Mouse (Mus musculus) urinary bladder, postnatal 25 days (tissue): ENCODE measurements around the gene BC049730.
"Not testable (repeated sequence)": the region's sequence is repeated elsewhere in the genome, so short reads cannot be mapped to it uniquely, and the experiment has no call there.

ENCODE experiments used
- DNase-seq: peaks from one replicate; pipeline ENCODE4 v3.0.0; 2022; ENCODE audit warnings: low spot score

Gene BC049730

DNA sequence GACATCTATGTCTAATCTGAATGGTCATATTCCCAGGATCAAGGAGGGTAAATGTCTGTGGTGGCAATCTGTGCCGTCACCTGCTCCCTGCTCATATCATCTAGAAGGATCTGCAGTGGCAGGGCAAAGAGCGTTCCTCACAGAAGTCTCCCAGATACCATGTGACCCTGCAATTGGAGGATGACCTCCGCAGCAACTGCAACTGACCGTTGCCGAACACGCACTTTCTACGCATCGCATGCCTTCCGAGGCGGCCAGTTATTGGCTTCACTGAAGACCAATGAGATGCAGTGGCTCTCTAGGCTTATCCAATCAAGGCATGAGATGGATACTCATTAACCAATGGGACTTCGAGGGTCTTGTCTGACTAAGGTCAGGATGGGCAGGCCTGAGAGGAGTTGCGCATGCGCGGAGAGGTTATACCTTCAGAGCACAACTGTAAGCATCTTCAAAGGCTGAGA, at the start of gene BC049730:
Gene BC049730 (plus strand): TSS at position 411 of the 461 bp plus-strand sequence.
- DNase-seq, result no peak

DNA sequence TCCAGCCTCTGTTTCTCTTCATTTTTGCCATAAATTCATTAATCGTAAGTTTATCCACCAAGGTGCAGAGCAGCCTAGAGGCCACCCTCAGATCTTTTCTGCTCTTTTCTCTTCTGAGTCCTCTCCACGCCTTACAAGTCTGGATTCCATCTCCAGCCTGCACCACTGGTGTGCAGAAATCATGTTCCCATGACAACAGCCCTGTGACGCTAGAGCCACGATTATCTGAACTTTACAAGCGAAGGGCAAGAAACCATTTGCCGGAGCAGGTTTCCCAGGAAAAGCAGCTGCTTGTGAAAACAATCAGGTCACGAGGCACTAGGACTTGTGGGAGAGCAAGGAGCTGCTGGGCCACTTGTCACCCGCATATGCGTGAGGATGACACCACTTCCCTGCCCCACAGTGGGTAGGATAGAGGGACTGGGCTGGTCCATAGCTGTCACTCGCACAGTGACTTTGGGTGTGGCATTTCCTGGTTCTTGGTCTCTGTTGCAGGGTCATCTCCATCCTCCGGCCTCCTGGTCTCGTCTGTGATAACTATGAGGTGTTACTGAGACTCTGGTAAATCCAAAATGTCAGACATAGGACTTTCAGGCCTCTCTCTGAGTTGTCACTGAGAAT, 49.2 kb upstream of the BC049730 start:
- no peak for DNase-seq

DNA sequence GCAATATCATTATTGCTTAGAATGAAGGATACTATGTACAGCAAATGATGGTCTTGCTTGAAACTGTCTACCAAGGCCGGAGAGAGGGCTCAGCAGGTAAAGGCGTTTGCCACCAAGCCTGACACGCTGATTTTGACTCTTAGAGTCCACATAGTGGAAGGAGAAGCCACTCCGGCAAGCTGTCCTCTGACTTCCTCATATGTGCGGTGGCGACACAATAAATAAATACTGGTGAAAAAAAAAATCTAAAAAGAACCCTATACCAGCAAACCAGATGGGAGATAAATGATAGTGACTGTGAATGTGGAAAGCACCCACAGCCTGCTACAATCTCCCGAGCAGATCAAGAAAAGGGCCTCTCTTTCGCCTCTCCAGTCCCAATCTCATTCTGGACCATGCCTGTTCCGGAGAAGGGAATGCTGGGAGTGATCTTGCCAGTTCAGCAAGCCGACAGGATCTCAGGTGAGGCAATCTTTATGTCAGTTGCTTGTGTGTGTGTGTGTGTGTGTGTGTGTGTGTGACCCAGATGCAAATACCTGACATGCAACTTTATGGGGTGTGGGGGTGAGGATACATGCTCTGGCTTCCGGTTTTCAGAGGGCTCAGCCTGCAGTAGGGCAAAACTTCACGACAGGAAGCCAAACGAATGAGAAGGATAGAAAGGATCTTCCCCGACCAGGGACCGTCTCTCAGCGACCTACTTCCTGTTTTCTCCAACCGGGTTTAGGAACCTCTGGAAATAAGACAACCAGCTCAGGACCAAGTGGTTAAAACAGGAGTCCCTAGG, 47.7 kb upstream of the BC049730 start:
- no peak for DNase-seq

DNA sequence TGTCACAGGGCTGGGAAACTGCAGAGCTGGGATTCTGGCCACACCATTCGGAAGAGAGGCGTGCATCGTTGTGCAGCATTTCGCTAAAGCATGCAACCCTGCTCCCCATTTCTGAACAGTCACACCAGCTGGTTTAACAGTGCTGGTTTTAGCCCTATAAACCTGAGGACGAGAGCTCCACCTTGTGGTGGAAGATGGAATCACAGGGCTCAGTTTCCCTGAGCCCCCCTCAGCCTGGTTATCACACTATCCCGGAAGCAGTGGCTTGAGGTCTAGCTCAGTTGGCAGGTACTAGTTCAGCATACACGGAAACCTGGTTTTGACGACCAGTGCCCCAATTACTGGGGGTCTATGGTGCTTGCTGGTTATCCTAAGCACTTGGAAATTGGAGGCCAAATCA, 46.5 kb upstream of the BC049730 start:
- DNase-seq, result peak; percentile 68

DNA sequence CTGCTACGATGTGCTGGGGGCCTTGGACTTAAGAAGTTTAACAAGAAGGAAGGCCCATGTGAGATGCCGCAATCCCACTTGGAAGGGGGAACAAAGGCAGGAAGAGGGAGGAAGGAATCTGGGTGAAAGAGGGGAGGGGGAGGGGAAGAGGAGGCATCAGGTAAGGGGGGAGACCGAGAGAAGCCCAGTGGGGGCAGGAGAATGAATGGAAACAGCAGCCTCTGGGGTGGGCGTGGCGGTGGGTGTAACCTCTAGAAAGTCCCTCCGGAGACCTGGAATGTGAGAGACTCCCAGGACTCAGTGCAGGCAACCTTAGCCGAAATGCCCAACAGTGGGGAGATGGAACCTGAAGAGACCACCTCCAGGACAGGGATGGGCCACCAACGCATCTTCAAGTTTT, 44.7 kb upstream of the BC049730 start:
- no peak for DNase-seq

DNA sequence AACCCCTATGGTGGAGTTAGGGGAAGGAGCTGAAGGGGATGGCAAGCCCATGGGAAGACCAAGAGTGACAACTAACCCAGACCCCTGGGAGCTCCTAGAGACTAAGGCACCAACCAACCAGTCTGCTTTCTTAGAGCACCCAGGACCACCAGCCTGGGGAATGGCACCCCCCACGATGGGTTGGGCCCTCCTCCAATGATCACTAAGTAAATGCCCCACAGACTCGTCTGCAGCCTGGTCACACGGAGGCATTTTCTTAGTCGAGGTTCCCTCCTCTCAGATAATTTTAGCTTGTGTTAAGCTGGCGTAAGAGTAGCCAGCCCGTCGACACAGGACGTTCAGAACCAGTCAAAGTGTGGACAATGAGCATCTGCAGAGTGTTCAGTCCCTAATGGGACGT, 44.1 kb upstream of the BC049730 start:
- DNase-seq, result no peak

DNA sequence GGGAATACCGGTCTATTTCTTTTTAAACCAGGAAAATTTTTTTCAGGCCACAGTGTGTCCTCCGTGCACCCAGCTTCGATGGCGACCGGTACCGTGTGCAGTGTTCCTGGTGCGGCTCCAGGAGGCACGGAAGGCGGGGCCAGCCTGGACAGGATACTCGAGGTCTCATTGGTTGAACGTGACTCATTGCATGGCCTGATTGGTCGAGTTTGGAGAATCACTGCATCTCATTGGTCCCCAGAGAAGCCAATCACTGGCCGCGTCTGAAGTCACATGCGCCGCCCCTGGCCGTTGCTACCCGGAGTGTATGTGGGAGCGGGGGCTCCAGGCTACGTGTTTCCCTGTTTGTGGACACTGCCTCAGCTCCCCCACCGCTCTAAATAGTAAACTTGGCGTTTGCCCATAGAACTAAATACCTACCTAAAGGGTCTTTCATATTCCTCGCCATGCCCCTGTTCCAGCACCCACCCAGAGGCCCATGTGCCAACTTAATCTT, 37.0 kb upstream of the BC049730 start:
- no peak for DNase-seq

DNA sequence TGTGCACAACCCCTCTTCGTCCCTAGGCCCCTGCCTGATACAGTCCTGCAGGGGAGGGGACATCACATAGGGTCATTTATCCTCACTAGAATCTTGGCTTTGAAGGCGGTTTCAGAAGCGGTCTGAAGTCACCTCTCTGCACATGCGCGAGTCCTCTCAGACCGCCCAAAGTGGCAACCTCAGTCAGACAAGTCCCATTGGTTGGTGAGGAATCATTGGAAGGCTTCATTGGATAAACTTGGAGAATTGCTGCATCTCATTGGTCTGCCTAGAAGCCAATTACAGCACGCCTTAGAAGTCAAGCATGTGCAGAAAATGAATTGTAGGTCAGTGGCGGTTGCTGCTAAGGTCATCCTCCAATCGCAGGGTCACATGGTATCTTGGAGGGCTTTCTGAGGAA, 32.5 kb upstream of the BC049730 start, which contains the start of gene Tex101:
Gene Tex101 (minus strand): TSS at position 101 of the 400 bp plus-strand sequence.
- no peak for DNase-seq

DNA sequence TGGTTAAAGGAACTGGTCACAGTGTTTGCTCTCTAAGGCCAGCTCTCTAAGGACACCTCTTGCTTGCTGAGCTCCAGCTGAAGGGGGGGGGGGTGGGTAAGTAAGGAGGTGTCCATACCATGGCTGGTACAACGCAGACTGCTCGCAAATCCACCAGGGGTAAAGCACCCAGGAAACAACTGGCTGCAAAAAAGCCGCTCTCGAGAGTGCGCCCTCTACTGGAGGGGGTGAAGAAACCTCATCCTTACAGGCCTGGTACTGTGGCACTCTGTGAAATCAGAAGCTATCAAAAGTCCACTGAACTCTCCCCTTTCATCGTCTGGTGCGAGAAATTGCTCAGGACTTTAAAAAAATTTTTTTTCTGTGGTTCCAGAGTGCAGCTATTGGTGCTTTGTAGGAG, 24.9 kb upstream of the BC049730 start:
- not testable (repeated sequence) for DNase-seq

DNA sequence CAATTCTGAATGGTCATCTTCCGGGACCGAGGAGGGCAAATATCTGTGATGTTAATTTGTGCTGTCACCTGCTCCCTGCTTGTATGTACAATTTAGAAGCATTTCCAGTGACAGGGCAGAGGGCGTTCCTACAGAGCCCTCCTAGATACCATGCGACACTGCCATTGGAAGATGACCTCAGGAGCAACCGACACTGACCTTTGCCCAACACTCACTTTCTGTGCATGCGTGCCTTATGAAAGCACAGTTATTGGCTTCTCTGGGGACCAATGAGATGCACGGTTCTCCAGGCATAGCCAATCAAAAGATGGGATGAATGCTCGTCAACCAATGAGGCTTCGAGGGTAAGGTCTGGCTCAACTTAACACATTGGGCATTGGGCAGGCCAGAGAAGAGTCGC, 21.5 kb upstream of the BC049730 start:
- DNase-seq, result not testable (repeated sequence)

DNA sequence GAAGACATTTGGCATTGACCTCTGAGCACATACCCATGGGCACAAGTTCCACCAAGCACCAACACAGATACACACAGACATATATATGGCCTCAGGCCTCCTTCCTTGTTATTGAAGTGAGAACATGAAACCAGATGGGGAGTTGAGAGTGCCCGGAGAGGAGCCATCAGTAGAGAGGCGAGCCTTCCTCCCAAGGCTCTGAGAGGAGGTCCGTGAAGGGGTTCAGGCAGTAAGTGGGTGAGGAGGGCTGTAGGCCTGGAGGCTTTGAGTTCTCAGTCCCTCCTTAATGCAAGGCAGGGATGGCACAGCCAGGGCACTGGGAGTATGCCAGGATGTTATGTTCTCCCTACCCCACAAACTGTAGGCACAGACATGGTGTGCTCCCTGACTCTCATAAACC, 16.3 kb upstream of the BC049730 start:
- not testable (repeated sequence) for DNase-seq

DNA sequence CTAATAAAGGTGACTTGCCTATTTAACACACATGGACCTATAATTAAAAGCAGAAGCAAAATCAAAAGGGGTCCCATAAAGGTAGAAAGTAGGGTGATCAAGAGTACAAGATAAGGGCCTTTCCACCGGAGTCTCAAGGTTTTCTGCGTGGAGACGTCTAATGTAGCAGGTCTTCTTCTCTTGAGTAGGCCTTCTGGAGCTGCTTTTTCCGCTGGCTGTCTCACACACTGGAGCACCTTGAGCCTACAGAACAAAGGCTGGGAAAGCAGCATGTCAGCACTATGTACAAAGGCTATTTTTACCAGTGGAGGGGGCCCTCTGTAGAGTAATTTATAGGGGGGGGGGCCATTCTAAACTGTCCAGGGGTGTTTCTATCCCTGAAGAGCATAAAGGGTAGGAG, 11.2 kb upstream of the BC049730 start:
- DNase-seq, result not testable (repeated sequence)

DNA sequence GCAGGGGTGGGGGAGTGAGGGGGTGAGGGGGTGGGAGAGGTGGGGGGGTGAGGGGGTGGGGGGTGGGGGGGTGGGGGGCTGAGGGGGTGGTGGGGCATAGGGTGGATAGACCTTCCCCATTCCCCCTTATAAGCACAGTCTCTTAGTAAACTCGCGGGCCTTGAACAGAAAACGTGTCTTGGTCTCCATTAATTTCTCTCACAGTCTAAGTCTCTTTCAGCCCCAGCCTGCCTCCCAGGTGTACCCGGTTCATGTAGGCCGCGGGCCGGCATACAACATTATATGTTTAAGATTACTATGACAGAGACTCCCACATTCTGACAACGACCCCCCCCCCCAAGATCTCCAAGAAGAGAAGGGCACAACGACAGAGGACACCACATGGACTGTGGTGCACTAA, 6.2 kb upstream of the BC049730 start:
- DNase-seq, result not testable (repeated sequence)

DNA sequence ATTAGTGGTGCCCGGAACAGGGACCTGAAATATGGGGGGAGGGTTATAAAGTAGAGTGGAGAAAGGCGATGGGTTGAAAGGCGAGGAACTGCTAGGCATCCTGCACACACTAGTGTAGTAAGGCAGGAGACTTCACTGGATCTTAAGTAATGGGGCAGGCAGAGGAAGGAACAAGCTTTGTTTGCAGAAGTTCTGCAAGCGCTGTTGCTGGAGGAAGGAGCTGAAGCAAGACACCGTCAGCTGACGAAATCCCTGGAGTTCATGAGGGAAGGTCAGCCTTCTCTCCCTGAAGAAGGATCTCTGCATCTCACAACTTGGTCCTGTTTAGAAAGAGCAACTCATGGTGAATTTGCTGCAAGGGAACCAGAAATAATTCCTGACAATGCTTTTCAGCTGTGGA, 6.0 kb downstream of the BC049730 start:
- no peak for DNase-seq

DNA sequence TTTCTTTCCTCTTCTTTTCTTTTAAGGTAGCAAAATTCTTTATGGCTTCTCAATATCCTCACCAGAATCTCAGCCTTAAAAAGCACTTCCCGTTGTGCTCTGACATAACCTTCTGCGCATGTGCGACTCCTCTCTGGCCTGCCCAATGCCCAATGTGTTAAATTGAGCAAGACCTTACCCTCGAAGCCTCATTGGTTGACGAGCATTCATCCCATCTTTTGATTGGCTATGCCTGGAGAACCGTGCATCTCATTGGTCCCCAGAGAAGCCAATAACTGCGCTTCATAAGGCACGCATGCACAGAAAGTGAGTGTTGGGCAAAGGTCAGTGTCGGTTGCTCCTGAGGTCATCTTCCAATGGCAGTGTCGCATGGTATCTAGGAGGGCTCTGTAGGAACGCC, 17.8 kb downstream of the BC049730 start, which contains the start of gene Gm4763:
Gene Gm4763 (minus strand): TSS at position 101 of the 400 bp plus-strand sequence.
- DNase-seq, result not testable (repeated sequence)

DNA sequence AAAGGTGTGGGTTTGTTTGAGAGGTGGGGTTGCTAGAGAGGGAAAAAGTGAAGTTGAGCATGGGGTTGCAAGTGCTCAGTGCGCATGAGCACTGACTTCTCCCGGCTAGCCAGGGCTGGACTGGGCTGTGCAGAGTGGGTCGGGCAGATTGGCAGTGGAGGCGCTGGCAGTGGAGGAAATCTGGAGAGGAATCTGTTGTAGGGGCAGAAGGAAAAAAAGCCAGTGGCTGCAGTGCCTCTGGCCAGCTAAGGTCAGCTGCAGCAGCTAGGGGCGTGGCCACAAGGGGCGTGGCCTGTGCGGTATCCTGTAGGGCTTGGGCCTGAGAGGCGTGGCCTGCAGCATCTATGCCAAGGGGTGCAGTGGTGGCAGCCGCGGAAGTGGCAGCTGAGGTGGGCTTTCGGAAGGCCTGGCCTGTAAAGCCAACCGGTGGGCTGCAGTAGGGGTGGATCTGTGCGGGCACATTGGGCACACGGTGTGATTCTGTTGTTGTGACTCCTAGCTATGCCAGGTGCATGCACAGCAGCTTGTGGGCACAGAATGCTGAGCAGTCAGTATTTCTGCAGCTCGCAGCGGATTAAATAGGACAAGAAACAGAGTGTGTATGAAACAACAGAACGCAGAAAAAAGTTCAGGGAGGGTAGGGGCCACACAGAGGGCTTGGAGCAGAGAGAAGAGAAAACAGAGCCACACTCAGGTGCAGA, 27.1 kb downstream of the BC049730 start:
- DNase-seq, result peak; percentile 6

DNA sequence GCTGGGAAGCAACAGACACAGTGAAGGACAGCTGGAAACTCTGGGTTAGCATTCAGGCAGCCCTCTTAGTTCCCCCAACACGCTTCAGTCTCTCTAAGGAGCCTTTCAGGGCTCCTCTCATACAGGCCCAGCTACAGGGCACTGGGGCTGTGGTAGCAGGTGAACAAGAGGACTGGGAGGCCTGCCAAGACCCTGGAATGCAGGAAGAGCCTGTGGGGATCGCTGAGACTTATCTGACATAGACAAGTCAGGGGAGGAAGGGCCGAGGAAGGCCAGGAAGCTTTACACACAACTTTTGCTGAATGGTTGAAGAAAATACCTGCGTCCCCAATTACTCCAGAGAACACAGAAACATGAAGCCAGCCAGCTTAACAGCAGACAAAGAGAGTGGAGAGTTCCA, 41.7 kb downstream of the BC049730 start:
- DNase-seq, result no peak

DNA sequence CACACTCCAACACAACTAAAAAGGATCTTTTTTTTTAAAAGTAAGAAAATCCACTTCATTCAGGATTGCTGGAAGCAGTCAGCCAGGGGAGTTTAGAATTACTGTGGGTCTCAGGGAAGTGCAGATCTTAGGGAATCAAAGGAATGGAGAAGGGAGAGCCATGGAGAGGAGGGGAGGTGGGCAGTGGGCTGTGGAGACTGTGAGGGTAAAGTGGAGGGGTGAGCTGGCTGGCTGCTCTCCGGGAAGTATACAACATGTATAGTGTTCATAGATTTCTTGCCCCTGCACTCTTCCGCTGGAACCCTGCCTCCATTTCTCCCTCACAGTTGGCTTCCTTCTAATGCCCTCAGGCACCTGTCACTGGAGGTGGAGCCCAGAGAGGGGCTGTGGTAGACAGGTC, 42.6 kb downstream of the BC049730 start:
- DNase-seq, result no peak

DNA sequence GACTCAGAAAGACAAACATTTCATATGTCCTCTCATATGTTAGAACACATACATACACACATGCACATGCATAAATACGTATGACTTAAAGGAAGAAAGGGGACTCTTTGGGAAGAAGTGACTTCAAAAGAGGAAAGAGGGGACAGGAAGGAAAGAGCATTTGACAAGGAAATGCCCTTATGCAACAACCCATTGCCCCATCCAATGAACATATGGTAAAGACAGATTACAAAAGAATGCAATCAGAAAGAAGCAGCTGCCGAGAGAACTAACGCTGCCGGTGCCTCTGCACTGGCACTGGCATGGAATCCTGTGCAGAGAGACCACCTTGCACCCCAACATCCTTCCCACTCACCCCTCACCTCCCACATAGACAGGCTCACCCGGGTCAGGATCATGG, 44.4 kb downstream of the BC049730 start:
- DNase-seq, result no peak

DNA sequence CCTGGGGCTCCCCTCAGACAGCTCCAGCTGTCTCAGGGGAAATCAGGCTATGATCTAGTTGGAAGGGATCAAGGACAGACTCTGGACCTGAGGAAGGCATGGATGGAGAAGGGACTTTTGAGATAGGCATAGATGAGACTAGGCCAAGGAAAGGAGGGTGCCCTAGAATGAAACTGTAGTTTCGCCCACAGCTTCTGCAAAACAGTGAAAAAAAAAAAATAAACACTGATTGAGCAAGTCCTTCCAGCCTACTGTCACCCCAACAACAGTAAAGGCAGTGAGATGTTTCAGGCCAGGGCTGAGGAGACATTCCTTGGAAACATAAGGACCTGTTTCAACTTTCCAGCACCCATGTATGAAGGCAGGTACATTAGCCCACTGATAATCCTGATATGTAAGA, 49.5 kb downstream of the BC049730 start:
- DNase-seq, result no peak

DNA sequence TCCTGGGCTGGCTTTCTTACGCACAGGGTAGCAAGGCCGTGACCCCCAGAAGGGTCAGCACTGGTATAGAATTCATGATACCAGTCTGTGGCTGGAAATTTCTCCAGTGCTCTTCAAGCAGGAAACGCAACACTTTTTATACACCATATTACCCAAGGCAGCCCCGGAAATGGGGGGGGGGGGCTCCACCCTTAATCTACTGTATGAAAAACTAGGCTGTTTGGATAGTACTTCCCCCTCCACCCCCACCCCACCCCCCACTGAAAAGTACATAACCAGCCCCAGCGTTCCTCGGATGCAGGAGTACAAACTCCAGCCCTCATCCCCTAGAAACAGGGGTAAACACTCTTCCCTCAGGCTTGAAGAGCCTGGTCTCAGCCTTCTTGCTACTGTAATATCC, 51.2 kb downstream of the BC049730 start, which contains the start of gene Cd177:
Gene Cd177 (minus strand): TSS at position 101 of the 400 bp plus-strand sequence.
- no peak for DNase-seq

DNA sequence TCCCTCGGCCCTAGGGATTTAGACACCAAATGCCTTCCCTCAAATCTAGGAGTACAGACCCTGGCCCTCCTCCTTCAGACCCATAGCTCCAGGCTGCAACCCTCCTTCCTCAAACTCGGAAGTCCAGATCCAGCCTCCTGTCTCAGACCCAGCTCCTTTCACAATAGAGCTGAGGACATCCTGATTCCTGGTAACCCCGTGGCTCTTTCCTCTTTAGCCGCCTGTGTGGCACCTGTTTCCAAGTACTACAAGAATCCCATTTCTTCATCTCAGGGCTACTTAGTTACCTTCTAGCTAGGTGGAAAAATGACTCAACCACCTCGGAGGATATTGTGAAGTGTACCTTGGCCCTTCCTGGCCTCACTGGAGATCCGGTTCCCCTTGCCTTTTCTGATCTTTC, 52.1 kb downstream of the BC049730 start:
- DNase-seq, result no peak

DNA sequence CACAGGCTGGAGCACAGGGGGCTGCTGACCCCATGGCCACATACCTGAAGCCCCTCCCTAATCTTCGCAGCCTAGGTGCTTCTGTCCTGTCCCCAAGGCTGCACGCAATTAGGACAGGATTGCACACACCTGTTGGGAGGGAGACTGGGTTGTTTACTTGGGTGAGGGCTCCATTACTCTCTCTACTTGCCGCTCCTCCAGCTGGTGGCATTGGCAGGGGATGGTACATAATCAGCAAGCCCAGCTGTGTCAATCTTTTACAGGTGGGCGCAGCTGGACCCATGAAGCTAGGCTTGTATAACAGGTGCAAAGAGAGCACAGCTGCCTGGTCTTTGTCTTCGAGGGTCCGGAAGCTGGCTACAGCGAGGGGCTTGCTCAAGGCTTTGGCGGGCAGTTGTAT, 53.5 kb downstream of the BC049730 start:
- no peak for DNase-seq
